Comparison of ENCODE assay signal across 27 mouse cellular contexts in the genomic region with DNA sequence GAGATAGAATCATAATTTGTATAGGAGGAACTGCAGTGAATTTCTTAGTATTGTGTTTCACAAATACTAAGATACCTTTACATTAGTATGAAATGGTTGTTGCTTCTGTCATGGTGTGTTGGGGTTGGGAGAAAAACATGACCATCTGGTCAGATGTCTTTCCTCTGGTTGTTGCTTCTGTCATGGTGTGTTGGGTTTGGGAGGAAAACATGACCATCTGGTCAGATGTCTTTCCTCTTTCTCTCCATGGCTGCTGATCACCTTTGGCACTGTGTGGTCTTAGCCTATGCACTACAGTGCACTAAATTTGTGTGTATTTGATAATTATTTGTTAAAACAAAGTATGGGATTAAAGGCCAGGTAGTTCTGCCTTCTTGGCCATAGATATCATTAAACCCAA.
"Had no signal": no experiment of that assay in that cellular context is flagged by ENCODE, and none has a peak within 500 bp of the region (broad histone marks: within the 10 kb centered on the region; RNA-seq: fewer than 3 reads in every experiment).

No protein-coding gene starts in this region.

- DNase-seq: gastrocnemius, postnatal 14 days; gastrocnemius, postnatal 36 days; heart, adult 11 months; heart, adult 2 months; heart, postnatal 14 days; heart, postnatal 36 days; kidney, adult 11 months; kidney, adult 2 months; kidney, adult 9 months; kidney, postnatal 14 days; kidney, postnatal 36 days; layer of hippocampus, adult 9-11 months; layer of hippocampus, postnatal 36 days; left cerebral cortex, postnatal 4 days; liver, embryonic 13.5 days had no signal

- H3K27ac ChIP-seq: heart, adult 2 months; heart, embryonic 13.5 days; heart, embryonic 15.5 days; hindbrain, embryonic 13.5 days; hindbrain, embryonic 15.5 days; hindbrain, postnatal 0 days; kidney, embryonic 15.5 days; kidney, postnatal 0 days; limb, embryonic 13.5 days; limb, embryonic 15.5 days; liver, embryonic 13.5 days; liver, embryonic 15.5 days had no signal

- H3K9ac ChIP-seq: heart, embryonic 13.5 days; heart, embryonic 15.5 days; hindbrain, embryonic 13.5 days; hindbrain, embryonic 15.5 days; kidney, embryonic 15.5 days; limb, embryonic 13.5 days; limb, embryonic 15.5 days; liver, embryonic 13.5 days; liver, embryonic 15.5 days had no signal

- H3K4me1 ChIP-seq: heart, embryonic 13.5 days; heart, embryonic 15.5 days; hindbrain, embryonic 13.5 days; hindbrain, embryonic 15.5 days; kidney, embryonic 15.5 days; limb, embryonic 13.5 days; limb, embryonic 15.5 days; liver, embryonic 13.5 days; liver, embryonic 15.5 days had no signal

- H3K36me3 ChIP-seq: heart, embryonic 13.5 days; heart, embryonic 15.5 days; hindbrain, embryonic 13.5 days; hindbrain, embryonic 15.5 days; kidney, embryonic 15.5 days; limb, embryonic 13.5 days; limb, embryonic 15.5 days; liver, embryonic 13.5 days; liver, embryonic 15.5 days had no signal

- H3K4me2 ChIP-seq: heart, embryonic 11.5 days; heart, embryonic 13.5 days; heart, embryonic 15.5 days; hindbrain, embryonic 13.5 days; hindbrain, embryonic 15.5 days; kidney, embryonic 15.5 days; limb, embryonic 13.5 days; limb, embryonic 15.5 days; liver, embryonic 13.5 days; liver, embryonic 15.5 days had no signal

- H3K4me3 ChIP-seq: heart, adult 2 months; heart, embryonic 13.5 days; heart, embryonic 15.5 days; hindbrain, embryonic 13.5 days; hindbrain, embryonic 15.5 days; kidney, embryonic 15.5 days; limb, embryonic 13.5 days; limb, embryonic 15.5 days; liver, embryonic 13.5 days; liver, embryonic 15.5 days had no signal

- H3K27me3 ChIP-seq: heart, embryonic 13.5 days; heart, embryonic 15.5 days; hindbrain, embryonic 13.5 days; hindbrain, embryonic 15.5 days; kidney, embryonic 15.5 days; limb, embryonic 13.5 days; limb, embryonic 15.5 days; liver, embryonic 13.5 days; liver, embryonic 15.5 days had no signal

- ATAC-seq: hindbrain, postnatal 0 days; intestine, embryonic 16.5 days had no signal

- H3K9me3 ChIP-seq: heart, embryonic 13.5 days; heart, embryonic 15.5 days; hindbrain, embryonic 13.5 days; hindbrain, embryonic 15.5 days; kidney, embryonic 15.5 days; limb, embryonic 13.5 days; limb, embryonic 15.5 days; liver, embryonic 15.5 days had no signal
